Mouse (Mus musculus): ENCODE data around the gene Armc3. TPM values are rescaled to one million over a fixed set of nuclear protein-coding genes. Genes with fewer than 3 reads are reported as not detected.

The Armc3 gene
- polyA plus RNA-seq, 1 experiment from 2014 or later, result 2.2 TPM

GRCm38 (mm10) chr2:19263375-19263774 lies 64.3 kb downstream of the Armc3 start:
- Histone ChIP-seq H3K36me3 (ENCODE audit: control insufficient read depth, insufficient read depth, low read length) (no peaks in the 10 kb centered on the region), H3K4me3 (ENCODE audit: low read depth, low read length) (no peak overlapping the region), H3K27ac (ENCODE audit: low read length) (no peak overlapping the region), H3K4me2 (ENCODE audit: low read length) (no peak overlapping the region), H3K9ac (ENCODE audit: low read depth, low read length) (no peak overlapping the region), H3K9me3 (replicated peaks; ENCODE audit: control insufficient read depth, low read length, poor library complexity, severe bottlenecking) (no peaks in the 10 kb centered on the region), H3K27me3 (ENCODE audit: control insufficient read depth, insufficient read depth, low read depth, low read length) (no peaks in the 10 kb centered on the region), H3K4me1 (ENCODE audit: control insufficient read depth, insufficient read depth, low read length) (no peaks in the 10 kb centered on the region)
- WGBS, result 53% methylated on average over 5 of the region's 5 CpGs
- ATAC-seq, result no peak

- Histone ChIP-seq H3K36me3 (ENCODE audit: control insufficient read depth, insufficient read depth, low read length) (no peaks in the 10 kb centered on the region), H3K27me3 (ENCODE audit: control insufficient read depth, insufficient read depth, low read depth, low read length) (no peaks in the 10 kb centered on the region), H3K27ac (ENCODE audit: low read length) (no peak overlapping the region), H3K9ac (ENCODE audit: low read depth, low read length) (no peak overlapping the region), H3K4me3 (ENCODE audit: low read depth, low read length) (no peak overlapping the region), H3K4me1 (ENCODE audit: control insufficient read depth, insufficient read depth, low read length) (no peaks in the 10 kb centered on the region), H3K9me3 (replicated peaks; ENCODE audit: control insufficient read depth, low read length, poor library complexity, severe bottlenecking) (no peaks in the 10 kb centered on the region), H3K4me2 (ENCODE audit: low read length) (no peak overlapping the region)
- ATAC-seq, result no peak
- 85% methylated on average over 2 of the region's 2 CpGs for WGBS
These were observed 66.7 kb downstream of the Armc3 start for GRCm38 (mm10) chr2:19265834-19266233.

DNA sequence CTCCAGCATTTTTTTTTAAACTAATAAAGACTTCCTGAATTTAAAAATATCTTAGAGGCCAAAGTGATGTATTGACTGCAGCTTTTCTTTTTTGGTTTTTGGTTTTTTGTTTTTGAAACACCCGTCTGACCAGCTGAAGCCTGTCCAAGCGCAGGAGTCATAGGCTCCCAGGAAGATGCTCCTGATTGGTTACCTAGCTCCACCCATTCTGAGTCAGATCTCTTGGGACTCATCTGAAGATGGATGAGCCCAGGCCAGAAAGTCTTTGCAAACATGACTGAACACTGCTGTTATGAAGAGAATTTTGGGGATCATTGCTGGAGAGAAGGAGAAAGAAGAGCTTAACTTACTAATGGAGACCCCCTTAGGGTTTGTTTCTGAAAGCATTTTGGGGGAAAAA lies 68.3 kb downstream of the Armc3 start:
- H3K9me3 ChIP-seq (replicated peaks; ENCODE audit: control insufficient read depth, low read length, poor library complexity, severe bottlenecking), result no peaks in the 10 kb centered on the region
- no peak overlapping the region for H3K27ac ChIP-seq (ENCODE audit: low read length)
- no peaks in the 10 kb centered on the region for H3K36me3 ChIP-seq (ENCODE audit: control insufficient read depth, insufficient read depth, low read length)
- WGBS, result 77% methylated on average over 2 of the region's 2 CpGs
- H3K4me1 ChIP-seq (ENCODE audit: control insufficient read depth, insufficient read depth, low read length), result no peaks in the 10 kb centered on the region
- no peak for ATAC-seq
- no peak overlapping the region for H3K4me2 ChIP-seq (ENCODE audit: low read length)
- H3K27me3 ChIP-seq (ENCODE audit: control insufficient read depth, insufficient read depth, low read depth, low read length), result no peaks in the 10 kb centered on the region
- no peak overlapping the region for H3K9ac ChIP-seq (ENCODE audit: low read depth, low read length)
- H3K4me3 ChIP-seq (ENCODE audit: low read depth, low read length), result no peak overlapping the region

DNA sequence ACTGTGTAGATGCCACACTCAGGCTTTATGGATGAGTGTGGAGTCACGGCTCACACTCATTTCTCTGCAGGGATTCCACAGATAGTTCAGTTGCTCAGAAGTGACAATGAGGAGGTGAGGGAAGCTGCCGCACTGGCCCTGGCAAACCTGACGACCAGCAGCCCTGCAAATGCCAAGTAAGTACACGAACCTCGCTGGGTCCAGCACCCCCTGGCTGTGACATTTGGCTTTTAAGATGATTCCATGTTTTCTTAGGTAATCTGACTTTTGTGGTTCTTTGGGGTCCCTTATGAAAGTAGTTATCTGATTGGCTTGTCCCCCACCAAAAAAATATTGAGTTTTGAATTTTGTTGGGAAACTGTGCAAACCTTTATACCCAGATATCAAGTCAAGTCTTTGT lies 70.9 kb downstream of the Armc3 start:
- whole genome bisulfite sequencing, result 72% methylated on average over 5 of the region's 5 CpGs
- no peak for ATAC-seq
- no peaks in the 10 kb centered on the region for H3K9me3 ChIP-seq (replicated peaks; ENCODE audit: control insufficient read depth, low read length, poor library complexity, severe bottlenecking)
- H3K4me3 ChIP-seq (ENCODE audit: low read depth, low read length), result no peak overlapping the region
- no peaks in the 10 kb centered on the region for H3K4me1 ChIP-seq (ENCODE audit: control insufficient read depth, insufficient read depth, low read length)
- no peaks in the 10 kb centered on the region for H3K27me3 ChIP-seq (ENCODE audit: control insufficient read depth, insufficient read depth, low read depth, low read length)
- no peak overlapping the region for H3K9ac ChIP-seq (ENCODE audit: low read depth, low read length)
- no peak overlapping the region for H3K4me2 ChIP-seq (ENCODE audit: low read length)
- H3K36me3 ChIP-seq (ENCODE audit: control insufficient read depth, insufficient read depth, low read length), result no peaks in the 10 kb centered on the region
- H3K27ac ChIP-seq (ENCODE audit: low read length), result no peak overlapping the region

DNA sequence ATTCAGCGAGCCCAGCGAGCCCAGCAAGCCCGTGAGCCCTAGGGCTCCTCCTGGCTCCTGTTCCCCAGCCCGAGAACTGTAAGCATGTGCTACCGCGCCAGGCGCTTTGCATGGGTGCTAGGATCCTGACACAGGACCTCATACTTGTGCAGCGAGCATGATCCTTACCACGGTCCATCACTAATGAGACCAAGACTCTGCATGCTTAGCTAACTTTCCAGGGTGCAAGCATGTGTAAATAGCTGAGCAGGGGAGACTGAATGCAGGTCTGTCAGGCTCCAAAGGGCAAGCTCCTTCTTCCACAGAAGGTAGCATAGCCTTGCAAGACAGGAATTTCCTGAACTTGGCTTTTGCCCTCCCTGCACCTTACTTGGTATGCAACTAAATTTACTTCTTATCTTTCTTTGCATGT lies 71.6 kb downstream of the Armc3 start:
- 30% methylated on average over 9 of the region's 9 CpGs for WGBS
- ATAC-seq, result no peak

DNA sequence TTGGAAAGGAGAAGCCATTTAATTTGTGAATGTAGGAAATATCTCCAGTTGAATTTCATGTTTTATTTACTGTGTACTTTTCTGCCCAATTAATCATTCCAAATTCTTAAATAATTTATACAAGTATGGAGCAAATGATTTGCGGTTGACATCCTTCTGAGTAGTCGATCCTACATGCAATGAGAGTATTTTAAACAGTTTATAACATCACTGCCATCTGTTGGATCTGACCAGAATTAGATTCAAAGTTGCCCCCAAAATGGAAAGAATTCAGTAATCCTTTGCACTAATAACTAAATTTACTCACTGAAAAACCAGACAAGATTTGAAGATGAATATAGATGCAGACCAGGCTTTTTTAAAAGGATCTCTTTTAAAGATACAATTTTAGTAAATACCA lies 75.5 kb downstream of the Armc3 start:
- 39% methylated on average over 2 of the region's 2 CpGs for WGBS
- Histone ChIP-seq H3K4me1 (ENCODE audit: control insufficient read depth, insufficient read depth, low read length) (peaks cover 3% of the 10 kb centered on the region; the same call in 1 of the 2 replicates), H3K27ac (ENCODE audit: low read length) (no peak overlapping the region), H3K36me3 (ENCODE audit: control insufficient read depth, insufficient read depth, low read length) (no peaks in the 10 kb centered on the region), H3K9me3 (replicated peaks; ENCODE audit: control insufficient read depth, low read length, poor library complexity, severe bottlenecking) (no peaks in the 10 kb centered on the region), H3K4me3 (ENCODE audit: low read depth, low read length) (no peak overlapping the region), H3K9ac (ENCODE audit: low read depth, low read length) (no peak overlapping the region), H3K4me2 (ENCODE audit: low read length) (no peak overlapping the region), H3K27me3 (ENCODE audit: control insufficient read depth, insufficient read depth, low read depth, low read length) (no peaks in the 10 kb centered on the region)
- no peak for ATAC-seq

More for the DNA sequence above, 71.6 kb downstream of the Armc3 start:
- H3K27ac ChIP-seq (ENCODE audit: low read length), result no peak overlapping the region
- no peaks in the 10 kb centered on the region for H3K27me3 ChIP-seq (ENCODE audit: control insufficient read depth, insufficient read depth, low read depth, low read length)
- H3K4me3 ChIP-seq (ENCODE audit: low read depth, low read length), result no peak overlapping the region
- no peaks in the 10 kb centered on the region for H3K36me3 ChIP-seq (ENCODE audit: control insufficient read depth, insufficient read depth, low read length)
- H3K9ac ChIP-seq (ENCODE audit: low read depth, low read length), result no peak overlapping the region
- no peaks in the 10 kb centered on the region for H3K4me1 ChIP-seq (ENCODE audit: control insufficient read depth, insufficient read depth, low read length)
- H3K9me3 ChIP-seq (replicated peaks; ENCODE audit: control insufficient read depth, low read length, poor library complexity, severe bottlenecking), result no peaks in the 10 kb centered on the region
- no peak overlapping the region for H3K4me2 ChIP-seq (ENCODE audit: low read length)

DNA sequence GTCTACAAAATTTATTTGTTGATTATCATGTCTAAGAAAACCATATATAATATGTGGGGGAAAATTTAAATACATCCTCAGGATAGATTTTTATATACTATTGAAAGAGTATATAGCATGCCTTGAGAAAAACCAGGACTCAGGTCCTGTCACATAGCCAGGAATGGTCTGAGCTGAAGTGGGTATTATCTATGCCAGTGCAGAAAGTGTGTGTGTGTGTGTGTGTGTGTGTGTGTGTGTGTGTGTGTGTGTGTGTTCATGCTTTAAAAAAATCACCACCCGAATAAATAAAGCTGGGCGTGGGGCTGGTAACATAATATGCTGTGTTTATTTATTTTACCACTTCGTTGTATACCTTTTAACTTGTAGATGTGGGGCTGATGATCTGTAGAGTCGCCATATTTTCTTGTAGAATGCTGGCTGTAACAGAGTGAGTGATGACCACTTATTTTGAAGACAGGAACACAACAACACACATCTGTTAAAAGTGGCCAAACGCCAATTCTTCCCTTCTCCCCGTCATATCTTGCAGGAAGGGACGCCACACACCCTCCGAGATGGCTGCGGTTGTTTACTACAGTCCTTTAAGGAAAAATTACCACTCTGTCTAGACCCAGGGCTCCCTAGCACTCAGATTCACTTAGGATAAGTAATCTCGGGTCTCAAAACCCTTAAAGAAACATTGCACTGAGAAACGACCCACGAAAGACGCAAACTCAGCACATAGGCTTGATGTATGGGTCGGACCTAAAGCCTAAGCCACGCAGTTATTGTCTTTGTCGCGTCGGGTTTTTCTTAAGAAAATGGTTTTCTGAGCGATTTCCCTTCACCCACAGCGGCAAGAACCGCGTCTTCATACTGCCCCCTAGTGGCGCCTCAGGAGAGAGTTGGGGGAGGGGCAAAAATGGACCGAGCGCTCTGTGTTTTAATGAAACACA lies 76.8 kb downstream of the Armc3 start:
- Histone ChIP-seq H3K9ac (ENCODE audit: low read depth, low read length) (peak overlapping the region; percentile 79), H3K27ac (ENCODE audit: low read length) (peak overlapping the region; percentile 83), H3K36me3 (ENCODE audit: control insufficient read depth, insufficient read depth, low read length) (no peaks in the 10 kb centered on the region), H3K4me3 (ENCODE audit: low read depth, low read length) (peak overlapping the region; percentile 51), H3K27me3 (ENCODE audit: control insufficient read depth, insufficient read depth, low read depth, low read length) (no peaks in the 10 kb centered on the region), H3K4me1 (ENCODE audit: control insufficient read depth, insufficient read depth, low read length) (peaks cover 3% of the 10 kb centered on the region; the same call in 1 of the 2 replicates), H3K4me2 (ENCODE audit: low read length) (peak overlapping the region; percentile 81), H3K9me3 (replicated peaks; ENCODE audit: control insufficient read depth, low read length, poor library complexity, severe bottlenecking) (no peaks in the 10 kb centered on the region)
- WGBS, result 9% methylated on average over 25 of the region's 25 CpGs
- peak; percentile 90 for ATAC-seq

GRCm38 (mm10) chr2:19280331-19280730 lies 81.2 kb downstream of the Armc3 start:
- Histone ChIP-seq H3K9ac (ENCODE audit: low read depth, low read length) (no peak overlapping the region), H3K4me3 (ENCODE audit: low read depth, low read length) (no peak overlapping the region), H3K4me1 (ENCODE audit: control insufficient read depth, insufficient read depth, low read length) (peaks cover 3% of the 10 kb centered on the region; the same call in 1 of the 2 replicates), H3K27ac (ENCODE audit: low read length) (no peak overlapping the region), H3K36me3 (ENCODE audit: control insufficient read depth, insufficient read depth, low read length) (no peaks in the 10 kb centered on the region), H3K4me2 (ENCODE audit: low read length) (no peak overlapping the region), H3K27me3 (ENCODE audit: control insufficient read depth, insufficient read depth, low read depth, low read length) (no peaks in the 10 kb centered on the region), H3K9me3 (replicated peaks; ENCODE audit: control insufficient read depth, low read length, poor library complexity, severe bottlenecking) (no peaks in the 10 kb centered on the region)
- no peak for ATAC-seq
- WGBS, result 93% methylated on average over 11 of the region's 11 CpGs

GRCm38 (mm10) chr2:19292366-19292765 lies 93.3 kb downstream of the Armc3 start:
- H3K4me2 ChIP-seq (ENCODE audit: low read length), result no peak overlapping the region
- no peaks in the 10 kb centered on the region for H3K27me3 ChIP-seq (ENCODE audit: control insufficient read depth, insufficient read depth, low read depth, low read length)
- H3K27ac ChIP-seq (ENCODE audit: low read length), result no peak overlapping the region
- no peak overlapping the region for H3K4me3 ChIP-seq (ENCODE audit: low read depth, low read length)
- no peak for ATAC-seq
- WGBS, result 62% methylated on average over 3 of the region's 3 CpGs
- H3K9me3 ChIP-seq (replicated peaks; ENCODE audit: control insufficient read depth, low read length, poor library complexity, severe bottlenecking), result no peaks in the 10 kb centered on the region
- H3K4me1 ChIP-seq (ENCODE audit: control insufficient read depth, insufficient read depth, low read length), result no peaks in the 10 kb centered on the region
- H3K9ac ChIP-seq (ENCODE audit: low read depth, low read length), result no peak overlapping the region
- no peaks in the 10 kb centered on the region for H3K36me3 ChIP-seq (ENCODE audit: control insufficient read depth, insufficient read depth, low read length)

Data from midbrain, embryonic 16.5 days (tissue).